Mouse (Mus musculus): ENCODE data around the gene Edrf1. TPM values are rescaled to one million over a fixed set of nuclear protein-coding genes. Genes with fewer than 3 reads are reported as not detected.

The Edrf1 gene
- total RNA-seq, 2 experiments from 2014 or later, result 7.7 to 9.6 TPM

Other genes with a start within 250 kb of the Edrf1 start
- not detected for gene Tex36, start 35.4 kb upstream of the Edrf1 start, total RNA-seq (2021)
- not detected for gene Mmp21, start 42.5 kb downstream of the Edrf1 start, total RNA-seq (2021)
- gene Bccip, start 71.8 kb downstream of the Edrf1 start, total RNA-seq (2021), result 10 to 100 TPM; 55.7 to 62.8 TPM
- gene Uros, start 72.5 kb downstream of the Edrf1 start, total RNA-seq (2021), result 10 to 100 TPM; 13.9 to 14.3 TPM
- not detected for gene Fank1, start 139.3 kb downstream of the Edrf1 start, total RNA-seq (2021)
- gene Dhx32, start 145.2 kb downstream of the Edrf1 start, total RNA-seq (2021), result 10 to 100 TPM; 28.0 to 38.2 TPM